Mouse (Mus musculus) gastrocnemius, adult 8-10 months (tissue): ENCODE measurements around the gene Sult4a1. TPM values are rescaled to one million over a fixed set of nuclear protein-coding genes. Genes with fewer than 3 reads are reported as not detected.

Source experiments
- DNase-seq, 2 experiments: peaks; one replicate each; pipeline ENCODE4 v3.0.0; 2022; ENCODE audit warnings: low spot score in 2 of 2
- total RNA-seq, 4 experiments: library from RNA; stranded (reverse); gene quantifications; 2 replicates each; pipeline ENCODE4 v1.2.4; 2022

The Sult4a1 gene
- total RNA-seq, 4 experiments from 2014 or later: 0.10 TPM; not detected in 3

DNA sequence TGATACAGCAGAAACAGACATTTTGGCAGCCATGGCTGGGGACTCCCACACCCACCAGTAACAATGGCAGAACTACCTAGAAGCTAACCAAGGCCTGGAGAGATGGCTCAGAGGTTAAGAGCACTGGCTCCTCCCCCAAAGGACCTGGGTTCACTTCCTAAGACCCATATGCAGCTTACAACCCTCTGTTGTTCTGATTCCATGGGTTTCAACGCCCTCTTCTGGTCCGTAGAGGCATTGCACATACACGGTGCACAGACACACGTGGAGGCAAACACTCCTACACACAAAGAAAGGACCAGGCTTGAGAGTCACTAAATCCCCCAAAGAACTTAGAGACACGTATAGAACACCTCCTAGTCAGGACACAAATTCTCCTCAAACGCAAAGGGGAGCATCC lies 60.0 kb downstream of the Sult4a1 start:
- no peak for DNase-seq

DNA sequence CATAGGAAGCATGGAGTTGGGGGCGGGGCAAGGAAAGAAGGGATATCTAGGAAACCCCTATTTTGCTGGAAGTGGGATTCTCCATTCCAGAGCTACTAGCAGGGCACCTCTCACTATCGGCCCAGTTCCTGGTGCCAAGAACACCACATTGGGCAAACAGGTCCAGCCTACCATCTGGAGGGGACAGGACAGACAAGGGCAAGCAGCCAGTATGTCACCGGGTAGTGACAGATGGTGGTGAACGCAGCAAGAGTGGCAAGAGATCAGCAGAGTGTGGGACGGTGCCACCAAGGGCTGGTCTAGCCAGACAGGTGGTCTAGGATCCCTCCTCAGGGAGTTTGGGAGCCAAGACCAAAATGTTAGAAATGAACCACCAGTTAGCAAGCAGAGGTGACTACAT lies 68.5 kb downstream of the Sult4a1 start:
- no peak for DNase-seq

Other genes with a start within 250 kb of the Sult4a1 start
- gene Efcab6, start 40.4 kb downstream of the Sult4a1 start, total RNA-seq: 1 to 10 TPM; 2.2 to 5.9 (median 4.6) TPM
- under 1 TPM in 1 of 4 experiments, not detected in 3; 0.19 TPM for gene Pnpla5, start 17.4 kb upstream of the Sult4a1 start, total RNA-seq
- gene Pnpla3, start 62.1 kb upstream of the Sult4a1 start, total RNA-seq: 1 to 10 TPM; 1.8 to 5.7 (median 5.0) TPM
- 100 to 1,000 TPM; 182 to 205 (median 188) TPM for gene Samm50, start 86.5 kb upstream of the Sult4a1 start, total RNA-seq
- gene Parvb, start 126.3 kb upstream of the Sult4a1 start, total RNA-seq: 10 to 100 TPM; 37.2 to 42.3 (median 41.6) TPM
- gene Parvg, start 218.3 kb upstream of the Sult4a1 start, total RNA-seq: under 1 TPM; 0.16 to 0.47 (median 0.22) TPM